Mouse (Mus musculus): ENCODE data around the gene Olfr1418. TPM values are rescaled to one million over a fixed set of nuclear protein-coding genes. Genes with fewer than 3 reads are reported as not detected.

Olfr1418 gene
- polyA plus RNA-seq, 1 experiment from 2014 or later = not detected

DNA sequence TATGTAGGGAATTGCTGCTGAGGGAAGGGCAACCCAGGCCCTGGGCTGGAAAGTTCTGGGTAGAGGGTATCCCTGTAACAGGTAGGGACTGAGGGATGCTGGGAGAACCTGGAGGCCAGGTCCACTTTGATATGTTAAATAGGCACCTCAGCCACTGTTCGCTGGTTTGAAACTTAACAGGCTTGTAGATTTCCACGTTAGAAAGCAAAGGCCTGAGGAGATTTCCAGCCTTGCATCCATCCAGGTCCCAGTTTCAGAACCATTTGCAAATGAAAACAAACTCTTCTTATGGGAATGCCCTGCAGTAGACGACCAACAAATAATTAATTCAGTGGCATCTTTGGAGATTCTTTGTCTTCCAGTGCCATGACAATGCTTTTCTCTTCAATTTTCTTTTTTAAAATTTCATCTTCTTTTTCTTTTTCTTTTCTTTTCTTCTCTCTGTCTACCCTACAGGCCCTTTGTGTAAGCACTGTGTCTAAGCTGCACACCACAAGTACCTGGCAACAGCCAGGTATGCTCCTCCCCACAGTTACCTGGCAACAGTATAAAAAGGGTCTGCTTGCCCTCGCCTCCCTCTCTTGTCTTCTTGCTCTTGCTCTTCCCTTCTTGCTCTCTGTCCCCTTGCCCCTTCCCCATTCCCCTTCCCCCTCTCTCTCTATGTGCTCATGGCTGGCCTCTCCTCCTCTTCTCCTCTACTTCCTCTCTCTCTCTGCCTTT lies 37.4 kb downstream of the Olfr1418 start:
- Histone ChIP-seq H3K36me3 (ENCODE audit: control insufficient read depth, insufficient read depth, low read length) (no peaks in the 10 kb centered on the region), H3K27ac (ENCODE audit: low read length) (no peak overlapping the region), H3K9ac (ENCODE audit: low read depth, low read length) (no peak overlapping the region), H3K4me1 (ENCODE audit: control insufficient read depth, insufficient read depth, low read length) (peaks cover 5% of the 10 kb centered on the region; the same call in 1 of the 2 replicates), H3K4me2 (ENCODE audit: low read depth, low read length) (no peak overlapping the region), H3K9me3 (ENCODE audit: control insufficient read depth, low read length) (no peaks in the 10 kb centered on the region), H3K4me3 (ENCODE audit: low read length) (no peak overlapping the region), H3K27me3 (replicated peaks; ENCODE audit: control insufficient read depth, insufficient read depth, low read length) (no peaks in the 10 kb centered on the region)
- ATAC-seq = no peak
- WGBS = 45% methylated on average over 4 of the region's 4 CpGs

DNA sequence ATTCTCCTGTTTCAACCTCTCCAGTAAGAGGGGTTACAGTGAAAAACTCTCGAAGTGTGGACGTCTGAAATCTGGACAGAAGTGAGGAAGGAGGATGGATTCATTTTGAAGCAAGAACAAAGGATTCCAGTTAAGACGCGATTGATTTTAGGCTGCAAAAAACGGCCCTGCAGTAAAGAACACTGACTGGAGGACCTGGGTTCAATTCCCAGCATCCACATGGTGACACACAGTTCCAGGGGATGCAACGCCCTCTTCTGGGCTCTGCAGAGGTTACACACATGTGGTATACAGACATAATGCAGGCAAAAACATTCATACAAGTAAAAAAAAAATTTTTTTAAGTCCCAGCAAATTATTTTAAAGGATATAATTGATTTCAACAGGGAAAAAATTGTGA lies 40.7 kb downstream of the Olfr1418 start:
- no peak for ATAC-seq
- peak overlapping the region; percentile 78 for H3K4me3 ChIP-seq (ENCODE audit: low read length)
- 37% methylated on average over 6 of the region's 6 CpGs for WGBS
- H3K27ac ChIP-seq (ENCODE audit: low read length) = peak overlapping the region; percentile 48
- H3K9ac ChIP-seq (ENCODE audit: low read depth, low read length) = peak overlapping the region; percentile 88; the same call in 1 of the 2 replicates
- H3K36me3 ChIP-seq (ENCODE audit: control insufficient read depth, insufficient read depth, low read length) = no peaks in the 10 kb centered on the region
- H3K4me2 ChIP-seq (ENCODE audit: low read depth, low read length) = peak overlapping the region; percentile 67
- no peaks in the 10 kb centered on the region for H3K9me3 ChIP-seq (ENCODE audit: control insufficient read depth, low read length)
- H3K4me1 ChIP-seq (ENCODE audit: control insufficient read depth, insufficient read depth, low read length) = peaks cover 15% of the 10 kb centered on the region
- H3K27me3 ChIP-seq (replicated peaks; ENCODE audit: control insufficient read depth, insufficient read depth, low read length) = no peaks in the 10 kb centered on the region

DNA sequence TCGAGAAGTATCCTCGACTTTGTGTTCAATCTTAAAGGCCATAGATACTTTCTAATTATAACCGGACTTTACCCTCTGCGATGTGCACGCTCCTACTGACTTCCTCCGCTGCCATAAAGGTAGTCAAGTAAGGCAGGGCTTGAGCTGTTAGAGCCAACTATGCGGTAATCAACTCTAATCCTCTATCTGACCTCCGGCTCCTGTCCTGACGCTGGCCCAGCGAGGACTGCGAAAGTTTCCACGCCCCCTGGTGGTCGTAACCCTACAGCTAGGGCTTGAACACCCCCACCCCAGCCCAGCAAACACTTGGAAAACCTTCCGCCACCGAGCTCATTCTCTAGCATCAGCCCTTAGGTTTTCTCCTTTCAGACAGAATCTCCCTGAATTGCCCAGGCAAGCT lies 41.1 kb downstream of the Olfr1418 start:
- under 1% methylated on average over 15 of the region's 15 CpGs for WGBS
- Histone ChIP-seq H3K9ac (ENCODE audit: low read depth, low read length) (peak overlapping the region; percentile 88; the same call in 1 of the 2 replicates), H3K27ac (ENCODE audit: low read length) (peak overlapping the region; percentile 80)

DNA sequence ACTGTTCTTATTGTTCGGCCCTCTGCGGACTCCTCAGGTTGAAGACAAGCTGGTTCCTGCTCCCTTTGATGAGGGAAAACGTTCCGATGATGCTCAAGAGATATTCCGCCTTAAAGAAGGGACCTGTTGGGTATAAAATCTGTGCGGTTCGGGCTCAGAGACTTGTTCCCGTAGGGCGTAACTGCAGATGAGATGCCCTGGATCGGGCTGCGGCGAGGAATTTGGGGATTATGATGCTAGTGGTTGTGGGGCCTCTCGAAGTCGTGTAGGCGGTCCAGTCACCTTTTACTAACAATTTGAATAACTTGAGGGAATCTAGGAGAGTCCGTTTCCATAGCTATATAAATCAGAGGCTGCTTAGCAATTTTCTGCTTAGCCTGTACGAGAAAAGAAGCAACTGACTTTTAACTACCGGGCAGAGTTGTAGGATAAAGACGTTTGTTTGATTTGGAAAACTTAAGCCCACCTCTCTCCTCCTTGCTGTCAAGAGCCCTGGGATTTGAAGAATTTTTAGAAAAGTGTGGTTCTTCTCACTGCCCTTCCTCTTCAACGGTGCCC lies 41.6 kb downstream of the Olfr1418 start, which contains the start of gene Stx3:
Stx3 (minus strand) TSS at position 261 of the 558 bp plus-strand sequence.
- peak within 1 kb of the TSS; percentile 67 for H3K4me2 ChIP-seq (ENCODE audit: low read depth, low read length)
- peak within 1 kb of the TSS; percentile 88 for H3K9ac ChIP-seq (ENCODE audit: low read depth, low read length)
- H3K4me1 ChIP-seq (ENCODE audit: control insufficient read depth, insufficient read depth, low read length) = peaks cover 21% of the 10 kb centered on the region
- H3K27ac ChIP-seq (ENCODE audit: low read length) = peak within 1 kb of the TSS; percentile 88
- ATAC-seq = peak; percentile 2
- no peaks in the 10 kb centered on the region for H3K9me3 ChIP-seq (ENCODE audit: control insufficient read depth, low read length)
- H3K36me3 ChIP-seq (ENCODE audit: control insufficient read depth, insufficient read depth, low read length) = no peaks in the 10 kb centered on the region
- peak within 1 kb of the TSS; percentile 78 for H3K4me3 ChIP-seq (ENCODE audit: low read length)
- no peaks in the 10 kb centered on the region for H3K27me3 ChIP-seq (replicated peaks; ENCODE audit: control insufficient read depth, insufficient read depth, low read length)
- WGBS = under 1% methylated on average over 20 of the region's 20 CpGs

More for the DNA sequence above, 41.1 kb downstream of the Olfr1418 start:
- H3K36me3 ChIP-seq (ENCODE audit: control insufficient read depth, insufficient read depth, low read length) = no peaks in the 10 kb centered on the region
- peak overlapping the region; percentile 67 for H3K4me2 ChIP-seq (ENCODE audit: low read depth, low read length)
- no peaks in the 10 kb centered on the region for H3K27me3 ChIP-seq (replicated peaks; ENCODE audit: control insufficient read depth, insufficient read depth, low read length)
- peak; percentile 73 for ATAC-seq
- H3K4me1 ChIP-seq (ENCODE audit: control insufficient read depth, insufficient read depth, low read length) = peaks cover 19% of the 10 kb centered on the region
- no peaks in the 10 kb centered on the region for H3K9me3 ChIP-seq (ENCODE audit: control insufficient read depth, low read length)
- peak overlapping the region; percentile 78 for H3K4me3 ChIP-seq (ENCODE audit: low read length)

DNA sequence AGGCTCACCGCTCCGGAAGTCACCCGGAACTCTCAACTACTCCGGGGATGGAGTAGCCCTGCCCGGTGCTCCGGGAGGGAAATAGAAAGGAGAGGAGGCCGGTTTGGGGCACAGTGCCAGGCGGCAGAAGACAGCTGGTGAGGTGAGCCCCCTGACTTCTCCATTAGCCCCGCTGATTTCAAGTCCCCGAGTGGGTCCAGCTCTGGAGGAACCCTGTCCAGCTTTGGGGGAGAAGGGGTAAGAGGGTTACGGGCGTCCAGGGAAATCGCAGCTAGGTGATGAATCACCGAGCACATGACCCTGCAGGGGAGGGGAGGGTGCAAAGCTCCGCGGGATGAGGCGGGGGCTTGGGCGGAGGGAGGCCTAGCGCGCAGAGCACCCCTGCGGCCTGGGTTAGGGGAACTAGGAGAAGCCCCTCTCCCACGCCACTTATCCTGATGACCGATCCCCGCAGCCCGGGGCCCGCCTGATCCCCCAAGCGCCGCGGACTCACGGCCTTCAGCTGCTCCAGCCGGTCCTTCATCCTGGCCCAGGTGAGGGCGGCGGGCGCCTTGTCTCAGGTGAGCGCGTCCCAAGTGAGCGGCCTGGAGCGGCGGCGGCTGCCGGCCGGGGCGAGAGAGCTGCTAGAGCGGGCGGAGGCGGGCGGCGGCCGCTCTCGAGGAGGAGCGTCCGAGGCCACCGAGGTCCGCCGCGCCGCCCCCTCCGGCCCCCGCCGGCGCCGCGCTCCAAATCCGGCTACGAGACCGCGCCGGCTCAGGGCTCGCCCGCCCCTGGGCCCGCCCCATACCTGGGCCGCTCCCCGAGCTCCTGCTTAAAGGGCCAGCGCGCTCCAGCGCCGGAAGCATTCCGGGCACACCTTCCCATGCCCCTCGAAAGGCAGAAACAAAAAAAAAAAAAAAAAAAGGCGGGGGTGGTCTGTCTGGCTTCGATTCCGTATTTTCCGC lies 42.4 kb downstream of the Olfr1418 start:
- H3K4me3 ChIP-seq (ENCODE audit: low read length) = peak overlapping the region; percentile 78
- H3K4me1 ChIP-seq (ENCODE audit: control insufficient read depth, insufficient read depth, low read length) = peaks cover 25% of the 10 kb centered on the region
- H3K27me3 ChIP-seq (replicated peaks; ENCODE audit: control insufficient read depth, insufficient read depth, low read length) = no peaks in the 10 kb centered on the region
- H3K27ac ChIP-seq (ENCODE audit: low read length) = peak overlapping the region; percentile 88
- no peaks in the 10 kb centered on the region for H3K9me3 ChIP-seq (ENCODE audit: control insufficient read depth, low read length)
- WGBS = under 1% methylated on average over 82 of the region's 83 CpGs
- no peaks in the 10 kb centered on the region for H3K36me3 ChIP-seq (ENCODE audit: control insufficient read depth, insufficient read depth, low read length)
- peak overlapping the region; percentile 67 for H3K4me2 ChIP-seq (ENCODE audit: low read depth, low read length)
- H3K9ac ChIP-seq (ENCODE audit: low read depth, low read length) = peak overlapping the region; percentile 88
- ATAC-seq = peak; percentile 92

DNA sequence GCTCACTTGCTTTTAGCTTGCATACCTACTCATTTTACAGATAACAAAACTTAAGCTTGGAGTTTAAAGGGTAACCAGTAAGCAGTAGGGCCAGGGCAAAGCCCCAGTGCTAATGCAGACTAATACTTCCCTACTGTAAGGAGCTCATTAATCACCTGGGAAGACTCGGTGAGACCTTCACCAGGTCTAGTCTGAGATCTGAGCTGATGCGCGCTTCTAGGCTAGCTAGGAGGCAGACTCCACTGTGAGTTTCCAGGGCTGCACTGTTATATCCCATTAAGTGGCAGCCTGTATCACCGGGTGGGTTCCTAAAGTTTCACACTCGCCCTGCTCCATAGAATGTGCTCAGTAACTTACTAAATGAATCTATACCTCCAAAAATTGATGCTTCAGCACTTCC lies 43.3 kb downstream of the Olfr1418 start:
- H3K9me3 ChIP-seq (ENCODE audit: control insufficient read depth, low read length) = no peaks in the 10 kb centered on the region
- no peaks in the 10 kb centered on the region for H3K27me3 ChIP-seq (replicated peaks; ENCODE audit: control insufficient read depth, insufficient read depth, low read length)
- peak overlapping the region; percentile 78 for H3K4me3 ChIP-seq (ENCODE audit: low read length)
- 22% methylated on average over 5 of the region's 5 CpGs for WGBS
- H3K27ac ChIP-seq (ENCODE audit: low read length) = peak overlapping the region; percentile 88
- H3K4me2 ChIP-seq (ENCODE audit: low read depth, low read length) = peak overlapping the region; percentile 67
- peak overlapping the region; percentile 88 for H3K9ac ChIP-seq (ENCODE audit: low read depth, low read length)
- peaks cover 28% of the 10 kb centered on the region for H3K4me1 ChIP-seq (ENCODE audit: control insufficient read depth, insufficient read depth, low read length)
- ATAC-seq = no peak
- H3K36me3 ChIP-seq (ENCODE audit: control insufficient read depth, insufficient read depth, low read length) = no peaks in the 10 kb centered on the region

DNA sequence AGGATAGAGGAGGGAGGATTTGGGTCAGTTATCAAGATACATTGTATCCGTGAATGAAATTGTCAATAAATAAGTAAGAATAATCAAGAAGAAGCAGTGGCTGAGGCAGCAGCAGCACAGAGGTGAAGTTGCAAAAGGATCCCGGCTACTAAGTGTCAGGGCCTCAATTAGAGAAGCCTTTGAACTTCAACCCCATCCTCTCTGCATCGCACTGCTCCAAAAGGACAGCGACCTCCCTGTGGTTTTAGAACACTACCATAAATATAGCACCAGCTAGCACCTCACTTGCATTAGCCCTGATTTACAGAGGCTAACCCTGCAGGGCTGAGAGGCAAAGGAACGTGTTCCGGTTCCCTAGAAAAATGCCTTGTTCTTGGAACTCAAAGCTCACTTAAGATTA lies 44.2 kb downstream of the Olfr1418 start:
- peak overlapping the region; percentile 39; the same call in 1 of the 2 replicates for H3K27ac ChIP-seq (ENCODE audit: low read length)
- 43% methylated on average over 6 of the region's 6 CpGs for whole genome bisulfite sequencing
- peak overlapping the region; percentile 78; the same call in 1 of the 2 replicates for H3K4me3 ChIP-seq (ENCODE audit: low read length)
- no peak overlapping the region for H3K9ac ChIP-seq (ENCODE audit: low read depth, low read length)
- H3K27me3 ChIP-seq (replicated peaks; ENCODE audit: control insufficient read depth, insufficient read depth, low read length) = no peaks in the 10 kb centered on the region
- no peak for ATAC-seq
- no peaks in the 10 kb centered on the region for H3K9me3 ChIP-seq (ENCODE audit: control insufficient read depth, low read length)
- H3K4me1 ChIP-seq (ENCODE audit: control insufficient read depth, insufficient read depth, low read length) = peaks cover 33% of the 10 kb centered on the region
- peak overlapping the region; percentile 67; the same call in 1 of the 2 replicates for H3K4me2 ChIP-seq (ENCODE audit: low read depth, low read length)
- H3K36me3 ChIP-seq (ENCODE audit: control insufficient read depth, insufficient read depth, low read length) = no peaks in the 10 kb centered on the region

DNA sequence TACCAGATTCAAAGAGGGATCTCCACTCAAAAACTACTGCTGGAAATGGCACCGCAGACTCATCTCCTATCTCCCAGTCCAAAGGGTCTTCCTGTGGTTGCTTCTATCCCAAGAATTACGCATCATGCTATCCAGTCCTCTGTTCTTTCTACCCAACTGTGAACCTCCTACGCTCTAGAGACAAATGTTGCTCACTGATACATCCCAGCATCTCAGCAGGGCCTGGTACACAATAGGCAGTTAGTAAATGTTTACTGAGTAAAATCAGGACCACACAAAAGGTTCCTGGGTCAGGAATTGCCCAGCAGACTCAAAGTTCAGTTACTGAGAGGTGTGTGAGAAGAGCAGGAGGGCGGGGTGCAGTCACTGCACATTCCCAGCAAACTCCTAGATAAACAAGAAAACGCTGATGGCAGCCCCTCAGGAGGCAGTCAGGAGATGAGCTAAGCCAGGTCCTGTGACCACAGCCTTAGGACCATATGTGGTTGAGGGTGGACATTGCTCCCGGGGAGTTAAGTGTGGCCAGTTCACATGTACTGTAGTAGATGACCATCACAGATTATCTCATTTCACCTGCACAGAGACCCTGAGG lies 46.0 kb downstream of the Olfr1418 start:
- no peak overlapping the region for H3K9ac ChIP-seq (ENCODE audit: low read depth, low read length)
- no peaks in the 10 kb centered on the region for H3K27me3 ChIP-seq (replicated peaks; ENCODE audit: control insufficient read depth, insufficient read depth, low read length)
- H3K4me1 ChIP-seq (ENCODE audit: control insufficient read depth, insufficient read depth, low read length) = peaks cover 39% of the 10 kb centered on the region
- WGBS = 68% methylated on average over 6 of the region's 6 CpGs
- H3K4me3 ChIP-seq (ENCODE audit: low read length) = no peak overlapping the region
- peak overlapping the region; percentile 25 for H3K27ac ChIP-seq (ENCODE audit: low read length)
- H3K9me3 ChIP-seq (ENCODE audit: control insufficient read depth, low read length) = no peaks in the 10 kb centered on the region
- H3K4me2 ChIP-seq (ENCODE audit: low read depth, low read length) = no peak overlapping the region
- no peaks in the 10 kb centered on the region for H3K36me3 ChIP-seq (ENCODE audit: control insufficient read depth, insufficient read depth, low read length)
- peak; percentile 17 for ATAC-seq

All from intestine, embryonic 16.5 days (tissue).